Mouse (Mus musculus) left cerebral cortex, postnatal 10 days (tissue): ENCODE results near the gene Tmem230. TPM values are rescaled to one million over a fixed set of nuclear protein-coding genes. Genes with fewer than 3 reads are reported as not detected.

ENCODE experiments used
- DNase-seq, 2 experiments: peaks; one replicate each; pipeline ENCODE4 v3.0.0; 2021 to 2022; ENCODE audit warnings: low spot score in 2 of 2, mixed read lengths in 1 of 2; ENCODE audit errors: extremely low spot score in 1 of 2
- intact Hi-C: fragments of 180-260 bp; cut with DNase I; formaldehyde crosslinking; loops from one replicate; pipeline ENCODE4 v1.15.1; 2025
- total RNA-seq, 2 experiments: library from RNA; stranded (reverse); gene quantifications; 2 replicates each; pipeline ENCODE4 v1.2.3; 2021

The Tmem230 gene
- total RNA-seq, 2 experiments from 2014 or later: 27.0 to 30.2 TPM

DNA sequence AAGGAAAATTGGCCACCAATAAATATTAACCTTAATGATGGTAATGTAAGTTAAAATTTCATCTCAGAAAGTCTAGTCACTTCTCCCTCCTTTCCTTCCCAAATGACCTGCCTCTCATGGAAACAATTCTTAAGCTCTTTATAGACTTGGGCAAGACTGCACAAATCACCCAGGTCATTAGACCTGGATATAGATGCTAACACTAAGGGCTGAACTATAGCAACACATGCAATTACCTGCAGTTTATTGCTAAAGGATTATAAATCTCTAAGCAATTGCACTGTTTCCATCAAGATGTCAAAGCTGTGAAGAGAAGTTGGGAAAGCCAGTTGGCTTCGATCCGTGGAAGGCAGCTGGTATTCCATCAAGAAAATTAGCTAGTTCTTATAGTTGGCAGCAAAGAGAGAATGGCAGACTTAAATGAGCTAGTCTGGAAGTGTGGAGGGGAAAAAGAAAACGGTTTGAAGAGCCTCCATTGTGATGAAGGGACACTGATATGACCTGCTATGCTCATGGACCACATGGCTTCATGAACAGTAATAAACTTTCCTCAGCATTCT is 56.9 kb downstream of the Tmem230 start:
- DNase-seq: peak in 1 of 2 experiments; percentile 13
- intact Hi-C loops: no loop called here

Other genes with a start within 250 kb of the Tmem230 start
- gene Rassf2, start 217.5 kb downstream of the Tmem230 start, total RNA-seq: 10 to 100 TPM; 28.0 to 30.4 TPM
- gene Slc23a2, start 102.7 kb downstream of the Tmem230 start, total RNA-seq: 10 to 100 TPM; 99.1 to 99.3 TPM
- 10 to 100 TPM; 57.1 to 61.2 TPM for gene Pcna, start 5.5 kb upstream of the Tmem230 start, total RNA-seq
- gene Cds2, start 15.3 kb upstream of the Tmem230 start, total RNA-seq: 100 to 1,000 TPM; 182 to 191 TPM
- 1 to 10 TPM; 4.2 to 8.8 TPM for gene Prokr2, start 137.6 kb upstream of the Tmem230 start, total RNA-seq